Mouse (Mus musculus): ENCODE results near the gene Psmd9.

Gene Psmd9

DNA sequence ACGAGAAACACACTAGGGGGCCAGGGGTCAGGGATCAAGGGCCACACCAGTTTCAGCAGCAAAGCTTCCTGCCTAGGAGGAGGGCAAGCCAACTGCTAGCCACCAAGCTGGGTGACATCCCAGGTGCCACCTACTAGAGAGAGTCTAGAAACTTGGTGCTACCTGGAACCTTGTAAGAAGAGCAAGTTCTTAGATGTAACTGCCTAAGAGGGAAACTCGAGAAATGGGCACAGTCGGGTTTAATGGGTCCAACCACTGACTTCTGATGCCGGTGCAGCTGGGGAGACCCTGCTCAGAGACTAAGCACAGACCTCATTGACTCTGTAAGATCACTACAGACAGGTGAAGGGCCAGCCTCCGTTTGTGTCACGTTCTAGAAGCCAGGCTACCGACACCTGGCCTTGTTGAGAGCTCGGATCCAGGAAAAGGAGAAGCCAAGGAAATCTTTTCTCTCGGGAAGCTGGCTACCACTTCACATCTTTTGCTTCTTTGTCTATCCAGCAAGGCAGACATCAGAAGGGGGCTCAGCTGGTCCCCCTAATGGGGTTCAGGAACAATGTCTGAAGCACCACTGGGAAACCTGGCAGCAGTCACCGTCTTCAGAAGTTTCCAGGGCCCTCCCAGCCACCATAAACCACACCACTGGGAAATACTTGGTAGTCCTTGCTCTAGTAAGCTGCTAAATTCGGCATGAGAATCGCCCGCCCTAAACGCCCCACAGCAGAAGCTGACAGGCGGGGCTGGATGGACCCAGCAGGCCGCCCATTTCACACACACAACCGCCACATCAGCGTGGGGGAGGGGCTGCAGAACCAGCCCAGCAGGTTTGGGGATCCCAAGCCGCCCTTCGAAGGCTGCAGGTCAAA is 31.9 kb upstream of the Psmd9 start:
- DNase-seq (ENCODE audit: low spot score in 2 of 2), result peak in 1 of 2 experiments; percentile 69

DNA sequence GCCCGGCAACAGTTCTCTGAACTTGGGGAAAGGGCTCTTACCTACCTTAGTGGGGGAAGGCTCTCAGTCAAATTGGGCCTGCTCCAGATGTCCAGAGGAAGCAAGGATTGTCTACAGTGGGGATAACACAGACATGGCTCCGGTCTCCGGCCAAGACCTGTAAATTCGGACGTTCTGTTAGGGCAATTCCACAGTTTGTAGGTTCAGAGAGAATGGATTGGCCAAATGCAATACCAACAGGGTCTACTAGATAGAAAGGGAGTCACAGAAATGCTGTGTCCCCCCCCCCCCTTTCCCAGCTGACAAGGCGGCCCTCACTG is 31.3 kb upstream of the Psmd9 start:
- DNase-seq (ENCODE audit: low spot score in 2 of 2), result no peak

DNA sequence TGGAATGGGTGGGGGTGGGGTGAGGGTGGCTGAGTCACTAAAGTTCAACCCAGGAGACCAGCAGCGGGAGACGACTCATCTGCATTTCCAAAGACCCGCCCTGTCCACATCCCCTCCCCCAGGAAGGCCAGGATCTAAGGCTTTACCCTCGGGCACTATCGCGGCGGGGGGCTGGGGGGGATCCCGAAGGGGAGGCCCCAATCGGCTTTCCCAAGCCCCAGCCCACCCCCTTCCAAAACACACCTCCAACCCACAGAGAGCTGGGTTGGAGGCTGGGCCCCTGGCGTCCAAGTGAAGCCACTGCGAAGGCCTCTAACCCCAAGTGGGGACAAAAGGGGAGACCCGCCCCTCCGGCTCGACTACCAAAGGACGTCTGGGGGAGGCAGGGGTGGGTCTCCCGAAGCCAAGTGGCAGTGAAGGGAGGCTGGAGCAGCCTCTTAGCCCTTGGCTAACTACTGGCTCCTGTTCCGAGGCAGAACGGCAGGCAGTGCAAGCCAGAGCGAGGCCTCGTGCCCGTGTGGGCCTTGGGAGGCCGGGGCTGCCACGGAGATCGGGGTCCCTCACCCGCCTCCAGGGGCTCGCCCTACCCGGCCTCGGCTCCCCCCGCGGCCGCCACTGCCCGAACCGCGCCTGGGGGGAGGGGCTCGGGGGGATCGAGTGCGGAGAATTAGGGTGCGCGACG is 30.8 kb upstream of the Psmd9 start:
- no peak for DNase-seq (ENCODE audit: low spot score in 2 of 2)

DNA sequence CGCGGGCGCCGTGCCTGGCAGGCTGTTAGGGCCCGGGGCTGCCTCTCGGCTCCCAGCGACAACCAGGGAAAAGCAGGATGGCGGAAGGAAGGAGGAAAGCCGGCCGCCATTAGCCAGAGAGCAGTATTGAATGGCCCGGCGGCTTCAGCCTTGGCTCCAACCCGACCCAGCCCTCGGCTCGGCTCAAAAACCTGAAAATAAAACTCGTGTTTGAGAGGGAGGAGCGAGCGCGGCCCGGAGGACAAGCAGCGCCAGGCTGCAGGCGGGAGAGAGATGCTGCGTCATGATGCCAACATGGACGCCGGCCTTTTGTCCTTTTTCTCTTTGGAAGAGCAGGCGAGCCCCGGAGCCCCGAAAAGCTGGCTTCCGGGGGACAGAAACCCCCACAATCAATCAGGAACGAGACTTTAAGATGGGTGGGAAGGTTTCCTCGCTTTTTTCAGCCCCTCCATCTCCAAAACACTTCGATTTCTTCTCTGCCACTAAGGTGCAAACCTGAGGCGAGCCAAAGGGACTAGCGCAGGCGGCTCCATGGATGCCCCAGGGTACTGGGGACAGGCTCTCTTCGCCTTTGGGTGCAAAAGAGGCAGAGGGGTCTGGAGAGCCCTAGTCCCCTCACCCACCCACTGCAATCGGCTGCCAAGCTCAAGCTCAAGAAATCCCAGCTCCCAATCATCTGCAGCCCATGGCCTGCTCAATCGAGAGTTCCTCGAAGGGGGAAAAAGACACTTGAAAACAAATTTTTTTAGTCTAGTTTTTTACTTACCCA is 30.1 kb upstream of the Psmd9 start:
- peak; percentile 78 to 80 for DNase-seq (ENCODE audit: low spot score in 2 of 2)

DNA sequence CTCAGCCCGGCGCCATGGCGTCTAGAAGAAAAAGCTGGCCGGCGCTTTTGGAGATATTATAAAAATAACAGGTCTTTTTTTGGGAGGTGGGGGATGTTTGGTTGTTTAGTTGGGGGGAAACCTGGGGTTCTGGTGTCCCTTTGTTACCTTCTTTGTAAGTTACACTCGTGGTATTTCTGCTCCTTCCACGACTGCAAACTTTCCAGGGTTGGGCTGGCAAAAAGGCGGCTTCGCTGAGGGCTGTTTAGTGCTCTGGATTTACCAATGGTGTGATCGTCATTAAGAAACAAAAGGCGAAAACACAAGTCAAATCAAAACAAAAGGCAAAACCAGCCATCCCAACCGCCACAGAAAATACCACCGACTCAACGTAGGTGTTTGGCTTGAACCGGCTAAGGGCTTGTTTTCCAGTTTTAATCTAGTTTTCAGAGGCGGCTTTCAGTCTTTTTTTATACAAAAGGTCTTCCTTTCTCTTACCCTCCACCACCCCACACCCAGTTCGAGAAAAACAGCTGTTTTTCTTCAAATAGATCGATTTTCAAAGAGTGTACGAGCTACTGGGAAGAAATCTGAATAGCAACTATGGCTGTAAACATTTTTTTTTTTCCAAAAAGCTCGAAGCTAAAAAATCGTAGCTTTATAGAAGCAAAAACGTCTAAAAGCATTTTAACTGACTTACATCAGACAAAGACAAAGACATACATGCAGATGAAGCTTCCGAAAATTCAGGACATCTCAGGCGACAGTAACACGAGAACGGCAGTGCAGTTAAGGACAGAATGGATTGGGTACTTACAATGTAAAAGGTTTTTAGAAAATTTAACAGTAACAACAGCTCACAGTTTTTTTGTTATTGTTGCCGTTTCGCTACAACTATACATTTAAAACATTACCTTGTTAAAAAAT is 29.2 kb upstream of the Psmd9 start:
- no peak for DNase-seq (ENCODE audit: low spot score in 2 of 2)

DNA sequence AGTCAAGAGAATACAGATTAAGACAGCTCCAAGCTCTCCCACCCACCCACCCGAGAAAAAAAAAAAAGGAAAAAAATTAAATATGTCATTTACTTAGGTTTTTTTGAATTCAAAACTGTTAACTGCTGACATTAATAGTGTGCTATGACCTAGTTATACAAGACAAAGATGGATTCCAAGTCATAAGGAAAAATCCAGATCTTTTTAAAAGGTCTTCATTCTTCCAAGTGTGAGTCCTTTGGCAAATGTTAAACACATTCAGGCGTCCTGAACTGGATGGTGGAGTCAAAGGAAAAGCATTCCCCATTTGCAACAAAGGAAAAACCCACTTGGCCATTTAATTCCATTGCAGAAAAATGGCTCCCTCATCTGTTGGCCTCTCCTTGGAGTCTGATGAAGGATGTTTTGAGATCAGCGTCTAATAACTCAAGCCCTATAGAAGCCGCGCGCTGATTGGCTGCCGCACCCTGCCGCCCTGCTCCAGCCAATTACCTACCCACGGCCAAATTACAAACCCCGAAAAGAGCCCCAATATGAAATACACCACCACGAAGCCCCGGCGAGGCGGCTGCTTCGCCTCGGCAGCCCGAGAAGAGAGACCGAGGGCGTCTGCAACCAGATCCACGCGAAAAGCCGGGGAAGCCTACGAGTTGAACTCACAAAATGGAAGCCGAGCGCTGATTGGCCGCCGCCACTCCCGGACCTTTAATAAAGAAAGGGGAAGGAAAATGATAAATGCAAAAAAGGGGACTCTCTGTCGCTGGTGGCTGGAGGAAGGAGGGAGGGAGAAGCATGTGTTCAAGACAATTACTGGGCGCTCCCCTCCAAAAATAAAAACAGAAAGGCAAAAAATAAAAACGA is 28.3 kb upstream of the Psmd9 start:
- peak; percentile 92 to 94 for DNase-seq (ENCODE audit: low spot score in 2 of 2)

DNA sequence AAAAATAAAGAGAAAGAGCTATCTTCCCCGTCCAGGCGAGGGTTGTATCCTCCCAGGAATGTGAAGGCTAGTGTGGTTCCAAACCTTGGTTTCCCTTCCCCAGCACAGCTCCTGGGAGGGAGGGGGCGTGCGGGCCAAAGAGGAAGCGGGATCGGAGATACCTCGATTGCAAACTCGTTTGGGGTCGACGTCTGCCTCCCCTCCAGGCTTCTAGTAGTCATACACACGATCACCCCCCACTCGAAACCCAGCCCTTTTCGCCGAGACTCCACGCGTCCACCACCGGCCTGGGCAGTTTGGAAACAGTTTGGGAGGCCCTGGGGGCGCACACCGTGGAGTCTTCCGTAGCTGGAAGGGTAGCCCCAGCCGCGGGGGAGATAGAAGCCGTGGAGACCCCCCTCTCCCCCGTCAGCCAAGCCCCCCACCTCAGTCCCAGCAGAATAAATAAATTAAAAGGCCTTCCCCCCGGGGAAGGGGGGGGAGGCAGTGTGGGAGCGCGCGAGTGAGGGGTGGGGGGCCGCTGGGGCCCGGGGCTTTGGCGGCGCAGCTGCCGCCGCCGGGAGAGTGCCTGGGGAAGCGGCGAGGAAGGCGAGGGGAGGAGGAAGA is 27.6 kb upstream of the Psmd9 start:
- DNase-seq (ENCODE audit: low spot score in 2 of 2), result no peak

DNA sequence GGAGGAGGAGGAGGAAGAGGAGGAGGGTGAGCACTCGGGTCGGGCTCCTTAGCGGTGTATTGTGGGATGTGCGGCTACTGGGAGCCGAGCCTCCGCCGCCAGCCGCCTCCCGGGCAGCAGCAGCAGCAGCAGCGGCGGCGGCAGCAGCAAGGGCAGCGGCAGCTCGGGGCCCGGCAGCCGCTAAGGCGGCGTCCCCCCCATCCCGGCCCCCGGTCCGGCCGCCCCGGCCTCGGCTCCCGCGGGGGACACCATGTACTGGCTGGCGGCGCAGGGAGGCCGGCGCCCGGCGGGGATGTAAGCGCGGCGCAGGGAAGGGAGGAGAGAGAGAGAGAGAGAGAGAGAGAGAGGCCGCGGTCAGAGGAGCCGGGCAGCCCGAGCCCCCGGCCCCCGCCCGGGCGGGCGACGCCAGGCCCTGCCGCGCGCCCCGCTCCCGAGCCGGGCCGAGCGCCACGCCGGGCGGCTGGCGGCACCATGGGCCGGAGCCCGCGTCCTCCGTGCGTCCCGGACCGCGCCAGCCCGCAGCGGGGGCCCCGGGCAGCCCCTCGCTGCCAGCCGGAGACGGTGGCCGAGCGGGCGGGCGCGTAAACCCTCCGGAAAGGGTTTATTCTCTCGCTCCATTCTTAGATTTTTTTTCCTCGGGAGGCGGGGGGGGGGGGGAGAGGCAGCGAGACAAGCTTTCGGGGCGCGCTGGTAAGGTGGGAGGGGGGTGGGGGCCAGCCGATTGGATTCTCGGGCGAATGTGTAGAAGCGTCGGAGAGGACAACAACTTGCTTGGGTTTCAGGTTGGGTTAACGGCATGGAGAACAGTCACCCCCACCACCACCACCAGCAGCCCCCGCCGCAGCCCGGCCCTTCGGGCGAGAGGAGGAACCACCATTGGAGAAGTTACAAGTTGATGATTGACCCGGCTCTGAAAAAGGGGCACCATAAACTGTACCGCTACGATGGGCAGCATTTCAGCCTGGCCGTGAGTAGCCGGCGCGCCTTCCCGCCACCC is 26.8 kb upstream of the Psmd9 start, which contains the start of gene Setd1b:
Gene Setd1b (plus strand): TSS at position 33 of the 997 bp plus-strand sequence.
- DNase-seq (ENCODE audit: low spot score in 2 of 2), result no peak

DNA sequence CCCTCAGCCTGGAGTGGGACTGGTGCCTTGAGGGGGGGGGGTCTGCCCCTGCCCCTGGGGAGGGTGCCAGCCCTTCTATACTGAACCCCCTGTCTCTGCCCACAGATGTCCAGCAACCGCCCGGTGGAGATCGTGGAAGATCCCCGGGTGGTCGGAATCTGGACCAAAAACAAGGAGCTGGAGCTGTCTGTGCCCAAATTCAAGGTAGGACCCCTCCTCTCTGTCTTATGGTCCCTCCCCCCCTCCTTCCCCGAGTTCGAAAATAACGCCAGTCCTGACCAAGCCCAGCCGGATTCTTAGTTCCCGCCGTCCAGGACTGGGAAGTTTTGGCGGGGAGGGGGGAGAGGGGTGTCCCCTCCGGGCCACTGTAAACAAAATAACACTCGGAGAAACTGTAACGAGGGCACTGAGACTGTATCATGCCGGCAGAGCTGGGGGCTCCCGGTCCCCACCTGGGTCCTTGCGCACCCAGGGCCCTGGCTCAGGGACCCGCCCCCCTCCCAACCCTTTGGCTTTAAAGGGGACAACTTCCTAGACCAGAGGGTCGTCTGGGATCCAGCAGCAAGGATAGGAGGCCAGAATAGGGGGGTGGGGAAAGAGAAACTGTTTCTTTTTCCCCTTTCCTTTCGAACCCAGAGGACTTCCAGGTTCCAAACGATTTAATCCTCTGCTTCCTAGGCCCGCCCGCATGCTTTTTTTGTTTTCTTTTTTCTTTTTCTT is 25.8 kb upstream of the Psmd9 start:
- no peak for DNase-seq (ENCODE audit: low spot score in 2 of 2)

DNA sequence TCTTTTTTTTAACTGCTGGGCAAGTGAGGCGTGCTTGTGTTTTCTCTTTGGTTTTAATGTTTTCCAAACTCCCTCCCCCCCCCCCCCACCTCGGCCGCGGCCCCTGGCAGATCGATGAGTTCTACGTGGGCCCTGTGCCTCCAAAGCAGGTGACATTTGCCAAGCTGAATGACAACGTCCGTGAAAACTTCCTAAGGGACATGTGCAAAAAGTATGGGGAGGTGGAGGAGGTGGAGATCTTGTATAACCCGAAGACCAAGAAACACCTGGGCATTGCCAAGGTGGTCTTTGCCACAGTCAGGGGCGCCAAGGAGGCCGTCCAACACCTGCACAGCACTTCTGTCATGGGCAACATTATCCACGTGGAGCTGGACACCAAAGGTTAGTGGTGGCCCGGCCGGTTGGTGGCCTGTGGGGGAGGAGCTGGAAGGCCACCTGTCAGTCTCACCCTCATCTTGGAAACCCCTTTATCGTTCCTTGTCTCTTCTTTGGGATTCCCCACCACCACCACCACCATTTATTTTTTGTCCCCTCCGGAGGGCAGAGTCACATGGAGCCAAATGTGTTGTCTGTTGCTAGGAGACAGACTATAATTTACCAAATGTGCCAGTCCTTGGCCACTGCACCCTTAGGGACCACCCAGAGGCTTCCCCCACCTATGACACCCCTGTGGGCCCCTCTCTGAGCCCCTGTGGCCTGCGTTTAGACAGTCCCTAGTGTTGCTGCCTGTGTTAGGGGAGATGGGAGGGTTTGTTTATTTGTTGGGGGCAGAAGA is 25.1 kb upstream of the Psmd9 start:
- no peak for DNase-seq (ENCODE audit: low spot score in 2 of 2)

DNA sequence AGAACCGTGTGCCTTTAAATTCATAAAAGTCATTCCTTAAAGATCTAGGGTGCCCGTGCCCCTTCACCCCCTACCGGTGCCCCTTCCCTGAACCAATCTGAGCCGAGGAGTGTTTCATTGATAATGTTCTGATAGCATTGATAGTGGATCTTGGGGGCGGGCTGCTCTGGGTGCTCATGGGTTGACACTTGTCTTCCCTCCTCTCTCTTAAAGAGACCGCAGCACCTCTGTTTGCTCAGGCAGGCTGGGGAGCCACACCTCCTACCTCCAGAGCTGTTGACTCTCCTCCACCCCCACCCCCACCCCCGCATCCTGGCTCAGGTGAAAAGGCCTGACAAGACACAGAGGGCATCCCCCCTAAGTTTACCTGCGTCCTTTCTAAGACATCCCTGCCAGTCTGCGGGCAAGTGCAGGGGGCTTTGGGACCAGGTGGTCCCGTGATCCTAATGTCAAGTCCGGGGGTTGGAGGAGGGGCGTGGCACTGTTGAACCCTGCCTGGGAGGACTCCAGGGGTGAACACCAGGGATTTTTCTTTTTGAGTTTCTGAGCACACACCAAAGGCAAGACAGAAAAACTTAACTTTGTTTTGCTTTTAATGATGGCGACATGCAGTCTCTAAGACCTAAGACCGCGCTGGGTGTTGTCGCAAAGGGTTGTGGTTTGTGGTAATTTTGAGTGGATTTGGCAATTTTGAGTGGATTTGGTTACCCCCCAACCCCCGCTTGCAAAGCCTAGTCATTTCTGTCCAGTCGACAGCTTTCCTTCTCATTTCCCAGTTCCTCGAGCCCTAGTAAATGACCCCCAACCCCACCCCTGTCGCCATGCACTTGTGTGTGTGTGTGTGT is 24.2 kb upstream of the Psmd9 start:
- no peak for DNase-seq (ENCODE audit: low spot score in 2 of 2)

DNA sequence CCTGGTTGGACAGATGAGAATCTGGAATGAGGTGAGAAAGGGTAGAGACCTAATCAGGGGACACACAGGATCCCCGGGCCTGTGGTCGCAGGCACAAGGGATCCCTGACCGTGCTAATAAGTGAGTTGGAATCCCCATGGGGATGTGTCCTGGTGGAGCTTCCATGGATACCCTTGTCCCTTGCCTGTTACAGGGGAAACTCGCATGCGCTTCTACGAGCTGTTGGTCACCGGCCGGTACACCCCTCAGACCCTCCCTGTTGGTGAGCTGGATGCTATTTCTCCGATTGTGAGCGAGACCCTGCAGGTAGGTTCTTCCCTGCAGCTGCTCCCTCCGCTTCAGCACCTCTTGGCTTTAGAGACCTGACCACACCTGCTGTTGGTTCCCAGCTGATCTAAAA is 22.9 kb upstream of the Psmd9 start:
- DNase-seq (ENCODE audit: low spot score in 2 of 2), result no peak

DNA sequence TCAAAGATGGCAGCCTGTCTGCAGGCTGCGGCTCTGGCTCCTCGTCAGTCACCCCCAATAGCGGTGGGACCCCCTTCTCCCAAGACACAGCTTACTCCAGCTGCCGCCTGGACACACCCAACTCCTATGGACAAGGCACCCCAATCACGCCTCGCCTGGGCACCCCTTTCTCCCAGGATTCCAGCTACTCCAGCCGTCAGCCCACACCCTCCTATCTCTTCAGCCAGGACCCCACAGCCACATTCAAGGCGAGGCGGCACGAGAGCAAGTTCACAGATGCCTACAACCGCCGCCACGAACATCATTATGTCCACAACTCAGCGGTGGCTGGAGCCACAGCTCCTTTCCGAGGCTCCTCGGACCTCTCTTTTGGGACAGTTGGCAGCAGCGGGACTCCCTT is 21.6 kb upstream of the Psmd9 start:
- no peak for DNase-seq (ENCODE audit: low spot score in 2 of 2)

DNA sequence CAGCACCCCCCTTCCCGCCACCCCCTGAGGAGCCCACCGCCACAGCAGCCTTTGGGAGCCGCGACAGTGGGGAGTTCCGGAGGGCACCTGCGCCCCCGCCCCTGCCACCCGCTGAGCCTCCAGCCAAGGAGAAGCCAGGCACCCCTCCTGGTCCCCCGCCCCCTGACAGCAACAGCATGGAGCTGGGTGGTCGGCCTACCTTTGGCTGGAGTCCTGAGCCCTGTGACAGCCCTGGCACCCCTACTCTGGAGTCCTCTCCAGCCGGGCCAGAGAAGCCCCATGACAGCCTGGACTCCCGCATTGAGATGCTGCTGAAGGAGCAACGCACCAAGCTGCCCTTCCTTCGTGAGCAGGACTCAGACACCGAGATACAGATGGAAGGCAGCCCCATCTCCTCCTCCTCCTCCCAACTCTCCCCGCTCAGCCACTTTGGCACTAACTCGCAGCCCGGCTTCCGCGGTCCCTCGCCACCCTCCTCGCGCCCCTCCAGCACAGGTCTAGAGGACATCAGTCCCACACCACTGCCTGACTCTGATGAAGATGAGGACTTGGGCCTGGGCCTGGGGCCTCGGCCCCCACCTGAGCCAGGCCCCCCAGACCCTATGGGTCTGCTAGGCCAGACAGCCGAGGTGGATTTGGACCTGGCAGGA is 21.0 kb upstream of the Psmd9 start:
- DNase-seq (ENCODE audit: low spot score in 2 of 2), result no peak

DNA sequence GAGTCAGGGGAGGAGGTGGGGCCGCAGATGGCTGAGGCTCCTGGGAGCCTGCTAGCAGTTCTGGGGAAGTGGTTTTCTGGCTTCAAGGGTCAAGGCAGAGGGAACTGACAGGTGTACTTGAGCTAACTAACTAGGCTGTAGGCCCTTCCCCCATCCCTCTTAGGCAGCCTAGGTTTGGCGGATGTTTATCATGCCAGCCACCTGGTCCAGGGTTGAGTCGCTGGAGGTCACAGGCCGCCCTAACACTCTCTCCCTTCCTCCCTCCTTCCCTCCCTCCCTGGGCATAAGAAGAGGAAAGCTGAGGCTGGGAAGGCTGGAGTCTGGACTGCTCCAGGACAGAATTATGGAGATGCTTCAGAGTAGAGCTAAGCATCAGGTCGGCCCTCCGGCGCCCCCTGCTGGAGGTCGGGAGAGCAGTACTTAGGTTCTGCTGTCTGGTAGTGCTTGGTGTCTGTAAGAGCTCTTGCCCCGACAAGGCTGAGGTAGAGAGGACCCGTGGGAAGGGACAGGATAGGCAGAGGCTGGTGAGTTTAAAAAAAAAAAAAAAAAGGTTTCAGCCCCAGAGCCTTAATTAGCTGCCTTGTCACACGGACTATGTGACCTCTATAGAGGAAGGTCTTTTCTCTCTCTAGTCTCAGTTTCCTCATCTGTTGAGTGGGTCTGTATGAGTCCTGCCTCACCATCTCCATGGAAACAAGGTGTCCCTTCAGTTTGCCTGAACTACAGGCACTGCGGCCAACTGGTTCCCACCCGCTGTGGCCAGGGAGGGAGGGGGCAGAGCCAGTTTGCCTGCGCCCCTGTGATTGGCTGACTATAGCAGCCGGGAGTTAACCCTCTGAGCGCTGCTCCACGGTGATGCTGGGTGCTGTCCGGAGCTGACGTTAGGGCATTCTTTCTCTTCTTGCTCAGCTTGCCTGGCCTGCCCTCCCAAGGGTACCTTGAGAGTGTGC is 19.5 kb upstream of the Psmd9 start:
- peak; percentile 87 to 88 for DNase-seq (ENCODE audit: low spot score in 2 of 2)

All from right cerebral cortex, postnatal 36 days (tissue).